Mouse (Mus musculus) adrenal gland (tissue): ENCODE measurements around the gene Naa60.

Experiments
- intact Hi-C: fragments of 180-260 bp; cut with DNase I; formaldehyde crosslinking; loops from one replicate; pipeline ENCODE4 v1.15.1; 2025

Naa60 gene

GRCm38 (mm10) chr16:3884201-3885064 is 12.3 kb downstream of the Naa60 start, which contains the start of the genes Zfp597 and Gm20695:
Gene Zfp597 (minus strand): TSS chr16:3884561.
Gene Gm20695 (plus strand): TSS chr16:3884648.
- intact Hi-C loops = loop anchor here (1.0 kb wide), 1 partner anchor 37 kb away; the partner anchor contains the start of gene Zfp174

DNA sequence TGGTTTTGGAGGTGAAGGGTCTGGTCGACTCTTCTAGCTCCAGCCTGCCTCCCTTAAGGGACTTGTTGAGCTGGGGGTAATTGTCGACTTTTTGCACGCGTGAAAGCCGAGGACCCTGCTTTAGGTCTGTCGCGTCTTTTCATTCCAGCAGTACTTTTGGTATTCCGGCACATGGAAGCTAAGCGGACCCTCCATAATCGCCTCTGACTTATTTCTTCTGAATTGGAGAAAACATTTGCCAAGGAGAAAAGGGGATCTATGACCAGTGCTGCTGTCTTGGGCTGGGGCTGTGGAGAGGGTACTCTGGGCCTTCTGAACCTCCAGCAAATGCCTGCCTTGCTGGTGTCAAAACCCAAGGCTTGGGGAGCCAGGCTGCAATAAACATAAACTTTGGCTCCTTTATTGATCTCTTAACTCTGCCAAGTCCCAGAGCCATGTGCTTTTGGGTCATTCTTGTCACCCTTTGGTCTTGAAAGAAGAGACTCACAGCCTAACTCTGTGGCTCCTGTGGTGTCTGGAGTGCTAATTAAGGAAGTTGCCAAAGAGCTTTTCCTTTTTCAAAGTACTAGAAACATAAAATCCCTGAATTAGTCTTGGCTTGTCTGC is 13.0 kb downstream of the Naa60 start:
- intact Hi-C loops = no loop called here

GRCm38 (mm10) chr16:3891621-3892295 is 19.6 kb downstream of the Naa60 start:
- intact Hi-C loops = no loop called here

DNA sequence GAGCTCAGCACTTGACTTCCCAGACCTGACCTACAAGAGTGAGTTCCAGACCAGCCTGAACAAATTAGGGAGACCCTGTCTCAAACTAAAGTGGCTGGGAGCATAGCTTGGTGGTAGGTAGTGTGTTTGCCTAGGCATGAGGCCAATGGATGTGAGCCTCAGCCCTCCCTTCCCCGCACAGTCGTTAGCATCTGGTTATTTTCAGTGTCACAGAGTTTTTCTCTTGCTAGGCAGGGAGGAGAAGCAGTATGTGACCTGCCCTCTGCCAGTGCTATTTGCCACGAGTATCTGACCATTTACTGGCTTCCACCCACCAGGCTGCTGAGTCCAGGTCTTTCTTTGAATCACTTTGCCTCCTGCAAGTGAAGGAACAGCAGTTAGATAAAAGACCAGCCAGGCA is 21.6 kb downstream of the Naa60 start:
- intact Hi-C loops = no loop called here

DNA sequence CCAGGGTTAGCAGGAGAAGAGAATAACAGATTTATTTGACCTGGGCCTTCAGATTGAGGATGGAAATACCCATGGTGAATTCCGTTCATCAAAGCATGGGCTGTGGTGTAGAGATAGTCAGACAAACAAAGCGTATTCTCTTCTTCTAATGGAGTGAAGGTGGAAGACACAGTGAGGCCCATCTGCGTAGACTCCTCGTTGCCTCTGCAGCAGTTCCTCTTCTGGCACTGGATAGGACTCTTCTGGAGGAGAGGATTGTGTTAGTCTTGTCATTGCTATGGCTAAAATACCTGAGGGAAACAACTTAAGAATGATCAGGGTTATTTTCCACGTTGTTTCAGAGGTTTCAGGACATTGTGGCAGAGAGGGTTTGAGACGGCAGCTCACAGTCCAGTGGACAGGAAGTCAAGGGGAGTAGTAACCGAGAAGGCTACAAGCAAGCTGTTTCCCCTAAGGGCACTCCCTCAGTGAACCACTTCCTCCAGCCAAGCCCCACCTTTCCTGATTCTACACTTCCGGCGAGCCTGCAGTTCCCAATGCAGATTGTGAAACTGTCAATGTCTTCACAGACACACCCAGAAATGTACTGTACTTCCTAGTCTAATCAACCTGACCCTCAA is 23.1 kb downstream of the Naa60 start:
- intact Hi-C loops = no loop called here

DNA sequence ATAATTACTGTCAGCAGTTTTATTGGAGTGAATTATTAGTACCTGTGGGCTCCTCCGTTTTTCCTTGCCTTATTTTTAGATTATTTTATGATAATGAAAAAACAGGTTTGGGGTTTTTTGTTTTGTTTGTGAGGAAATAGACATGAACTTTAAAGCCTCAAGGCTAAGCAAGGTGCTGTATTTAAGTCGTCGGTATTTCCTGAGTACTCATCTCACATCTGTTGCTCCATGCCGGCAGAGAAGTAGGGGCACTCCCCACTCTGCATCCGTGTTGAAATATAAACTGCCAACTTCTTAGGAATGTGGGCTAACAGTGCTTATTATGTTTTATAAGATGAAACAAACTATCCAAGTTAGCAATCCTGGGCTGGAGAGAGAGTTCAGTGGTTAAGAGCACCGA is 23.9 kb downstream of the Naa60 start:
- intact Hi-C loops = no loop called here

DNA sequence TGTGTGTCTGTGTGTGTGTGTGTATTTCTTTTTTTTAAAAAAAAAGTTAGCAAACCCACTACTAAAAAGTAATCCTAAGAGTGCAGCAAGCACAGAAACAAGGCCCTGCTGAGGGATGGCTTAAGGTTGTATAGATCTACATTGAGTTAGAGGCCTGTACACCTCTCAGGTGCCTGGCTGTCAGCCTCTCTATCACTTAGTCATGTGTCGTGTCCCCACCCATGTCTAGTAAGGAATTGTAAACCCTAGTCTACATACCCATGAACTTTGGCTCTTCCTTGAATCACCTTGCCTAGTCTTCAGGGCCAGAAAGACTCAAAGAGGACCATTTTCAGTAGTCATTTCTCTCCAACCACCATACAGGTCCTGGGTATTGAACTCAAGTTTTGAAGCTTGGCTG is 24.4 kb downstream of the Naa60 start:
- intact Hi-C loops = no loop called here

DNA sequence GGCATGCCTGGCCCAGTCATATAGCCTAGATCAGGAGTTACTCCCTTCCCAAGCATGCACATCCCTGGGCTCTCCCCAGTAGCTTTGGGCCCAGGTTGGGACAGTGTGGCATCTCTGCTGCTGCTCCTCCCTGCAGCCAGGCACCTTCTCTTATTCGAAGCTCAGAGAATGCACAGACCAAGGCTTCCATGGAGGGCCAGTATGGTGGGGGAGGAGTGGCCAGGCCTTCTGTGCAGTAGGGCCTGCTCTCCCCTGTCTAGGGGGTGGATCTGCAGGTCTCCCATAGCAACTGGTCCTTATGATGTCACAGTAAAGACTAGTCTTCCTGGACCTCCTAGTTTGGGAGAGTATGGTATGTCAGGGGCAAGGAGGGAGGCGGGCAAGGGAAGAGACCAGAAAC is 35.3 kb downstream of the Naa60 start:
- intact Hi-C loops = loop anchor here (5.0 kb wide), 2 partner anchors 60 to 95 kb away; partner anchors contain the start of genes Slx4 and Zfp174

- intact Hi-C loops = loop anchor here (5.0 kb wide), 2 partner anchors 61 to 94 kb away; partner anchors contain the start of genes Slx4 and Zfp174
These were observed 36.4 kb downstream of the Naa60 start, which contains the start of the genes 1700037C18Rik and Cluap1 for GRCm38 (mm10) chr16:3908537-3909111. Gene 1700037C18Rik (minus strand): TSS chr16:3908689. Gene Cluap1 (plus strand): TSS chr16:3908801.

DNA sequence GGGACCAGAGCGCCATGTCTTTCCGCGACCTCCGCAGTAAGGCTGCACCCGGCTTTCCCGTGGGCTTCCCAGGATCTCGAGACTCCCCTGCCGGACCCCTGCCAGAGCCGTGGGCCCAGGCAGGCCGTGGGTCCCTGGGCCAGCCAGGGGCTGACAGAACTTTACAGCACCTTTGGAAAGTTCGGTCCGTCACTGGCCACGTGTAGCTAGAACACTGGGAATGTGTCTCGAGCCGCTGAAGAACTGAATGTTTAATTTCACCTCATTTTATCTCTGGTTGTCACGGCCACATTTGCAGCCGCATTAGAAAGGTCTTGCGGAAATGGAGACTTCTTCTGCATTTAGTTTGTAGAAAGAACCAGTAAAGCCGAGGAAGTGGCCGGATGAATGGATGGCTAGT is 36.9 kb downstream of the Naa60 start:
- intact Hi-C loops = loop anchor here (5.0 kb wide), 2 partner anchors 62 to 93 kb away; partner anchors contain the start of genes Slx4 and Zfp174

DNA sequence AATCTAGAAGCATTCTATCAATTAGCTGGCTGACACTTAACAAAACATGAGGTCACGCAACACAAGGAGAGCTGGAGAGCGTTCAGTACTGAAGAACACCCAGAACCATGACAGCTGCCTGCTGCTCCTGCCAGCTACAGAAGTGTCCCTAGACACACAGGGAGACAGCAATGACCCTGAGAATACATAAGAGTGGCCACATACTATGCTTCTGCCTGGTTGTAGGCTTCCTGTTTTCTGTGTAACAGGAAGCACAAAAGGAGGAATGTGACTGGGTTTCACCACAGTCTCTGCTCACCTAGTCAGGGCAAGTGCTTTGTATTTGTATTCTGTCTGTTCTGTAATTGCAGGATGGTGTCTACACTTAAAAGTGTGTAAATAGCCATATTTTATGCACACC is 48.6 kb downstream of the Naa60 start:
- intact Hi-C loops = no loop called here

DNA sequence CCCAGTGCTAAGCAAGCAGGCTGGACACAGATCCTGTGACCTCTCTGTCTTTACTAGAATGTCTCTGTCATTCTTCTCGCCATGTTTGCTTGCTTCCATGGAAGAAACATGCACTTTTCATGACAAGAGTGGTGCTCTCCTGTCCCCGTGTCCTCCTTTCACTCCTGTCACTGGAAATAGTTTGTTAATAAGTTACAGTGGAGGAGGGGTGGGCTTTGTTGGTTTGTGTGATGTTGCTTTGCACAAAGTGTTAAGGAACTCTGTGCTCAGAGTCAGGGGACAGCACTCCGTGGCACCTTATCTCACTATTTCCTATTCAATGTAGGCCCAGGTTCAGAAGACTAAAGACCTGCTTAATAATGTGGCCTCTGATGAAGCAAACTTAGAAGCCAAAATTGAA is 51.3 kb downstream of the Naa60 start:
- intact Hi-C loops = no loop called here

DNA sequence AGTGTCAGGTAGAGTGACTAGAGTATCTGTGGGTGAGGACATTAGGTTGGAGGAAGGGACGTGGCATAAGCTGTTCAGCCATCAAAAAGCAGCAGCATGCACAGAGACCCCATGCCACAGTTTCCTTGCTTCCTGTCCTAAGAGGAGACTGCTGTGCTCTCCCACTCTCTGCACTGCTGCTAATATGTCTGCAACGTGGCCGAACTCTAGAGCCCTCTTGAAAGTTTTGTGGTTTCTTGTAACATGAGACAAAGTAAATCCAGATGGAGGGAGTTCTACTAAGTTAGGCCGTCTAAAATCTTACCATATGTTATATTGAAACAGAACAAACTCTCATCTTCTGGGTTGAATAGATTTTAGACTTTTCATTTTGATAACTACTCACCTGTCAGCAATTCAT is 51.8 kb downstream of the Naa60 start:
- intact Hi-C loops = no loop called here

DNA sequence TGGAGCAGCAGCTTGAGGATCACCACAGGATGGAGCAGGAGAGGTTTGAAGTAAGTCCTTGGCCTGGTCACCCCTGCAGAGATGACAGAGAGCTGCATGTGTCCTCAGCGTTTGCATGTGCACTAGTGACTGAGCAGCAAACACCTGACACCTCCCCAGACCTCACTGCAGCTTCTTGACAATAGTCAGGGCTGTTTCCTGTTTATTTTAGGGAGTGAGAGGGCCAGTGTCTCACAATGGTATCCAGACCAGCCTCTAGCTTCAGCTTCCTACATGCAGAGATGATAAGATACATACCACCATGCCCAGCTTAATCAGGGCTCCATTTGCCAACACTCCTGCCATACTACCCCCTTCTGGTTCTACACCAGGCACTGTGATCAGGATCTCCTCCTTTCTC is 56.4 kb downstream of the Naa60 start:
- intact Hi-C loops = no loop called here

DNA sequence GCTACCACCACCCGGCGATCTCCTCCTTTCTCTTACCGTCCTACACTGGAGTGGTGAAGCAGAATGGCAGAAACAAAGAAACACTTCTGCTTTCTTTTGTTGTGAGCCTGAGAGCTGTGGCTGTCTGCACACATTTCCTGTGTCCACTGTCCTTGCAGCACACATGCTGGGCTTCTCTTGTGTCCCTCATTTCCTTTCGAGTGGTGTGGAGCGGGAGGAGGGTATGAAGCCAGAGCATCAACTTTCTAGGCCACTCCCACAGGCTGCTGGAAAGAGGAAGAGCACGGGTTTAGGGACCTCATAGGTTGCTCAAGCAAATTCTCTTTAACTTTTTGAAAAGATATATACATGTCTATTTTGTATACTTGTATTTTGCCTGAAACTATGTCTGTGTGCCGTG is 57.0 kb downstream of the Naa60 start:
- intact Hi-C loops = no loop called here

GRCm38 (mm10) chr16:3933536-3933935 is 61.4 kb downstream of the Naa60 start:
- intact Hi-C loops = no loop called here

DNA sequence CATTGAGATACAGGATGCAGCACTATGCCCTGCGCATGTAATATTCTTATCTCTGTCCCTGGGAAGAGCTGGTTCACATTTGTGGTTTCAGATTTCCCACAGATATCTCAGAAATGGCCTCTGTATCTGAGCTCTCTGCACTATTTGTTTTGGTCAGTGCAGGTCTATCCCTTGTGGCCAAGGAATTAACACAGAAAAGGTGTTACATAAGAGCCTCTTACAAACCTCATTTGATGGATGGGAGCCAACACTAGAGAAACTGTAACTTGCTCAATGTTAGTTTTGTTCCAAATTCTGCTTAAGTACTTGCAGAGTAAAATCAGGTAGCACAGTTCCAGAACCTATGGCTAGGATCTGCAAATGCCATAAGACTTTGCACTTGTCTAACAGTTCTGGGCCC is 61.9 kb downstream of the Naa60 start:
- intact Hi-C loops = no loop called here

DNA sequence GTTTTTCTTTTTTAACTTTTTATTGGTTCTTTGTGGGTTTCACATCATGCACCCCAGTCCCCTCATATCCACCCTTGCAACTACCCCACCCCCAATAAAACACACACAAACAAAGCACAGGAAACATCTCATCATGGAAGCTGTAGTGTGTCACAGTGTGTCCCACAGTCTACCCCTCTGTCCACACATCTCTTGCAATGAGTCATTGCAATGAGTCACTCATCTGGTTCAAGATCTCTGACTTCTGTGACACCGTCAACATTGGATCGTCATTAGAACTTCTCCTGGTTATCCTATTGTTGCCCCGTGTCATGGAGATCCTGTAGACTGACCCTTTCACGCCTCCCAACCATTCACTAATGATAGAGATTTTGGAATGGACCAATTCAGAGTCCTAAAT is 62.5 kb downstream of the Naa60 start:
- intact Hi-C loops = no loop called here

DNA sequence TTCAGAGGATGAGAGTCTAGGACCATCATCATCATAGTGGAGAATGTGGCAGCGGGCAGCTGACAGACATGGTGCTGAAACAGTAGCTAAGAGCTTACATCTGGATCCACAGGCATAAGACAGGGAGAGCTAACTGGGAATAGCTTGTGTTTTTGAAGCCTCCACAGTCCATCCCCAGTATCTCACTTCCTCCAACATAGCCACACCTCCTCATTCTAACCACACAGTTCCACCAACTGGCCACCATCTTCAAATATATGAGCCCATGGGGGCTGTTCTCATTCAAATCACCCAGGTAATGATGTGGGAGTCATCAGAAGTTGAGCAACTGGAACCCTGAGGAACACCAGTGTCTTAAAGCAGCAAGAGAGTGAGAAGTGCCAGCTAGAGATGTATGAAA is 79.0 kb downstream of the Naa60 start:
- intact Hi-C loops = no loop called here
